Mouse (Mus musculus): ENCODE data around the gene Pdlim4. TPM values are rescaled to one million over a fixed set of nuclear protein-coding genes. Genes with fewer than 3 reads are reported as not detected.
A peak's percentile ranks its signal among the peaks of the same experiment; 100 is the strongest.

Gene Pdlim4
- polyA plus RNA-seq, 1 experiment: 69.0 TPM

GRCm38 (mm10) chr11:54082725-54083124 lies 13.9 kb upstream of the Pdlim4 start:
- Histone ChIP-seq H3K4me3 (ENCODE audit: insufficient read depth, low read length) (no peak overlapping the region), H3K27ac (ENCODE audit: insufficient read depth, low read depth, low read length) (no peak overlapping the region), H3K4me1 (ENCODE audit: control insufficient read depth, insufficient read depth, low read length) (peaks cover 18% of the 10 kb centered on the region)
- TF ChIP-seq CTCF (IDR thresholded peaks at IDR 0.05; ENCODE audit: low read depth, low read length): no peak
- TF ChIP-seq POLR2A (IDR thresholded peaks at IDR 0.05; ENCODE audit: borderline replicate concordance, low read depth, low read length): no peak

- Histone ChIP-seq H3K27ac (ENCODE audit: insufficient read depth, low read depth, low read length) (no peak overlapping the region), H3K4me3 (ENCODE audit: insufficient read depth, low read length) (no peak overlapping the region), H3K4me1 (ENCODE audit: control insufficient read depth, insufficient read depth, low read length) (peaks cover 5% of the 10 kb centered on the region)
- TF ChIP-seq POLR2A (IDR thresholded peaks at IDR 0.05; ENCODE audit: borderline replicate concordance, low read depth, low read length): no peak
- no peak for TF ChIP-seq CTCF (IDR thresholded peaks at IDR 0.05; ENCODE audit: low read depth, low read length)
Observed at GRCm38 (mm10) chr11:54080435-54080834, 11.6 kb upstream of the Pdlim4 start.

GRCm38 (mm10) chr11:54076101-54076500 lies 7.3 kb upstream of the Pdlim4 start:
- Histone ChIP-seq H3K27ac (ENCODE audit: insufficient read depth, low read depth, low read length) (no peak overlapping the region), H3K4me1 (ENCODE audit: control insufficient read depth, insufficient read depth, low read length) (peaks cover 20% of the 10 kb centered on the region), H3K4me3 (ENCODE audit: insufficient read depth, low read length) (no peak overlapping the region)
- no peak for TF ChIP-seq POLR2A (IDR thresholded peaks at IDR 0.05; ENCODE audit: borderline replicate concordance, low read depth, low read length)
- TF ChIP-seq CTCF (IDR thresholded peaks at IDR 0.05; ENCODE audit: low read depth, low read length): no peak

GRCm38 (mm10) chr11:54075353-54075752 lies 6.5 kb upstream of the Pdlim4 start:
- no peak overlapping the region for H3K4me3 ChIP-seq (ENCODE audit: insufficient read depth, low read length)
- H3K4me1 ChIP-seq (ENCODE audit: control insufficient read depth, insufficient read depth, low read length): peaks cover 20% of the 10 kb centered on the region
- H3K27ac ChIP-seq (ENCODE audit: insufficient read depth, low read depth, low read length): no peak overlapping the region
- TF ChIP-seq CTCF (IDR thresholded peaks at IDR 0.05; ENCODE audit: low read depth, low read length): no peak
- TF ChIP-seq POLR2A (IDR thresholded peaks at IDR 0.05; ENCODE audit: borderline replicate concordance, low read depth, low read length): no peak

GRCm38 (mm10) chr11:54073291-54073690 lies 4.5 kb upstream of the Pdlim4 start:
- no peak overlapping the region for H3K27ac ChIP-seq (ENCODE audit: insufficient read depth, low read depth, low read length)
- TF ChIP-seq POLR2A (IDR thresholded peaks at IDR 0.05; ENCODE audit: borderline replicate concordance, low read depth, low read length) (no peak), CTCF (IDR thresholded peaks at IDR 0.05; ENCODE audit: low read depth, low read length) (no peak)

GRCm38 (mm10) chr11:54071726-54072445 lies 3.1 kb upstream of the Pdlim4 start:
- peaks cover 29% of the 10 kb centered on the region for H3K4me1 ChIP-seq (ENCODE audit: control insufficient read depth, insufficient read depth, low read length)
- no peak overlapping the region for H3K4me3 ChIP-seq (ENCODE audit: insufficient read depth, low read length)
- 0 out of 2 replicates have a peak, but pooled peaks have one; percentile 29 for TF ChIP-seq POLR2A (IDR thresholded peaks at IDR 0.05; ENCODE audit: borderline replicate concordance, low read depth, low read length)
- no peak for TF ChIP-seq CTCF (IDR thresholded peaks at IDR 0.05; ENCODE audit: low read depth, low read length)
- H3K27ac ChIP-seq (ENCODE audit: insufficient read depth, low read depth, low read length): no peak overlapping the region

More at GRCm38 (mm10) chr11:54073291-54073690, 4.5 kb upstream of the Pdlim4 start:
- H3K4me3 ChIP-seq (ENCODE audit: insufficient read depth, low read length): no peak overlapping the region
- peaks cover 20% of the 10 kb centered on the region for H3K4me1 ChIP-seq (ENCODE audit: control insufficient read depth, insufficient read depth, low read length)

- Histone ChIP-seq H3K4me3 (ENCODE audit: insufficient read depth, low read length) (peak overlapping the region; percentile 56), H3K4me1 (ENCODE audit: control insufficient read depth, insufficient read depth, low read length) (peaks cover 26% of the 10 kb centered on the region), H3K27ac (ENCODE audit: insufficient read depth, low read depth, low read length) (0 out of 2 replicates have a peak overlapping the region, but pooled peaks have one; percentile 18)
- no peak for TF ChIP-seq POLR2A (IDR thresholded peaks at IDR 0.05; ENCODE audit: borderline replicate concordance, low read depth, low read length)
- no peak for TF ChIP-seq CTCF (IDR thresholded peaks at IDR 0.05; ENCODE audit: low read depth, low read length)
Observed at GRCm38 (mm10) chr11:54067996-54068519, 756 bp downstream of the Pdlim4 start.

GRCm38 (mm10) chr11:54067318-54067995 lies 1.4 kb downstream of the Pdlim4 start:
- Histone ChIP-seq H3K27ac (ENCODE audit: insufficient read depth, low read depth, low read length) (no peak overlapping the region), H3K4me3 (ENCODE audit: insufficient read depth, low read length) (no peak overlapping the region), H3K4me1 (ENCODE audit: control insufficient read depth, insufficient read depth, low read length) (peaks cover 20% of the 10 kb centered on the region)
- no peak for TF ChIP-seq CTCF (IDR thresholded peaks at IDR 0.05; ENCODE audit: low read depth, low read length)
- no peak for TF ChIP-seq POLR2A (IDR thresholded peaks at IDR 0.05; ENCODE audit: borderline replicate concordance, low read depth, low read length)

- H3K4me3 ChIP-seq (ENCODE audit: insufficient read depth, low read length): no peak overlapping the region
- H3K4me1 ChIP-seq (ENCODE audit: control insufficient read depth, insufficient read depth, low read length): peaks cover 14% of the 10 kb centered on the region
- H3K27ac ChIP-seq (ENCODE audit: insufficient read depth, low read depth, low read length): no peak overlapping the region
- TF ChIP-seq CTCF (IDR thresholded peaks at IDR 0.05; ENCODE audit: low read depth, low read length): no peak
- TF ChIP-seq POLR2A (IDR thresholded peaks at IDR 0.05; ENCODE audit: borderline replicate concordance, low read depth, low read length): no peak
Observed at GRCm38 (mm10) chr11:54066400-54066799, 2.4 kb downstream of the Pdlim4 start.

- TF ChIP-seq POLR2A (IDR thresholded peaks at IDR 0.05; ENCODE audit: borderline replicate concordance, low read depth, low read length): no peak
- peaks cover 14% of the 10 kb centered on the region for H3K4me1 ChIP-seq (ENCODE audit: control insufficient read depth, insufficient read depth, low read length)
- no peak overlapping the region for H3K27ac ChIP-seq (ENCODE audit: insufficient read depth, low read depth, low read length)
- no peak overlapping the region for H3K4me3 ChIP-seq (ENCODE audit: insufficient read depth, low read length)
Observed at GRCm38 (mm10) chr11:54065915-54066178, 3.0 kb downstream of the Pdlim4 start.

Measured in bone marrow macrophage, adult 2 months (primary cell).